8 mouse cellular contexts compared by ENCODE assay signal in genomic region chr19:46044993-46045695, GRCm38 (mm10). TPM values are rescaled to one million over a fixed set of nuclear protein-coding genes. Genes with fewer than 3 reads are reported as not detected.
DNase-seq lines count a peak whose midpoint lies in the region; ATAC-seq and TF ChIP-seq lines count a peak whose summit lies in the region.

Gene Ldb1, minus strand, starts transcription at chr19:46045214.

- no peak for TF ChIP-seq CTCF in C2C12 (IDR thresholded peaks at IDR 0.05; ENCODE audit: control insufficient read depth, insufficient read depth, insufficient read length)
- TF ChIP-seq CTCF in brain, embryonic 14.5 days (IDR thresholded peaks at IDR 0.05; ENCODE audit: borderline replicate concordance, extremely low read depth, insufficient read depth, insufficient read length) = no peak
- TF ChIP-seq CTCF in liver, embryonic 14.5 days (IDR thresholded peaks at IDR 0.05; ENCODE audit: low read depth) = no peak

- peaks cover 57% of the 10 kb centered on the region for H3K4me1 ChIP-seq in forebrain, embryonic 12.5 days
- H3K4me1 ChIP-seq in heart, embryonic 16.5 days (ENCODE audit: control insufficient read depth, insufficient read depth, low read length) = peaks cover 53% of the 10 kb centered on the region
- H3K4me1 ChIP-seq in liver, embryonic 14.5 days (replicated peaks; ENCODE audit: control insufficient read depth in 2 of 2, insufficient read depth in 2 of 2, low read length in 1 of 2) = peaks cover 33 to 47% of the 10 kb centered on the region in 2 experiments
- H3K4me1 ChIP-seq in neural tube, embryonic 11.5 days (ENCODE audit: control insufficient read depth, insufficient read depth, low read length) = peaks cover 43% of the 10 kb centered on the region
- H3K4me1 ChIP-seq in stomach, embryonic 16.5 days (ENCODE audit: control insufficient read depth, insufficient read depth, low read length) = peaks cover 53% of the 10 kb centered on the region

- peaks cover 47% of the 10 kb centered on the region for H3K79me2 ChIP-seq in C2C12 (ENCODE audit: control insufficient read depth, insufficient read depth)

- TF ChIP-seq EP300 in liver, embryonic 14.5 days (IDR thresholded peaks at IDR 0.05; ENCODE audit: low read depth) = no peak

- peak; percentile 84 for TF ChIP-seq POLR2A in brain, embryonic 14.5 days (IDR thresholded peaks at IDR 0.05; ENCODE audit: borderline replicate concordance, extremely low read depth, insufficient read depth, insufficient read length, poor library complexity, severe bottlenecking)

- no peaks in the 10 kb centered on the region for H3K36me3 ChIP-seq in C2C12 (ENCODE audit: control insufficient read depth, insufficient read depth)
- H3K36me3 ChIP-seq in forebrain, embryonic 12.5 days (replicated peaks) = no peaks in the 10 kb centered on the region
- H3K36me3 ChIP-seq in heart, embryonic 16.5 days (ENCODE audit: control insufficient read depth, insufficient read depth) = no peaks in the 10 kb centered on the region
- H3K36me3 ChIP-seq in liver, embryonic 14.5 days (replicated peaks; ENCODE audit: control insufficient read depth, insufficient read depth, low read depth) = no peaks in the 10 kb centered on the region
- no peaks in the 10 kb centered on the region for H3K36me3 ChIP-seq in neural tube, embryonic 11.5 days (ENCODE audit: control insufficient read depth, insufficient read depth, low read length)
- no peaks in the 10 kb centered on the region for H3K36me3 ChIP-seq in stomach, embryonic 16.5 days (ENCODE audit: control insufficient read depth, insufficient read depth, low read length)

- peak; percentile 95 for DNase-seq in brain, embryonic 14.5 days (ENCODE audit: low read depth)
- peak; percentile 91 for DNase-seq in kidney, postnatal 36 days
- peak in 1 of 3 experiments; percentile 61 for DNase-seq in liver, embryonic 14.5 days (ENCODE audit: low read depth in 3 of 3, low spot score in 3 of 3)
- peak; percentile 91 for DNase-seq in neural tube, embryonic 11.5 days (ENCODE audit: low spot score)

- H3K79me3 ChIP-seq in C2C12 (ENCODE audit: low read depth) = peaks cover 36% of the 10 kb centered on the region

- under 1% methylated on average over 83 of the region's 84 CpGs for WGBS in forebrain, embryonic 12.5 days
- 0% methylated on average over 75 of the region's 84 CpGs for WGBS in heart, embryonic 16.5 days
- under 1% methylated on average over 83 of the region's 84 CpGs for WGBS in liver, embryonic 14.5 days (ENCODE audit: insufficient replicate concordance)
- under 1% methylated on average over 68 of the region's 84 CpGs for WGBS in neural tube, embryonic 11.5 days
- WGBS in stomach, embryonic 16.5 days = under 1% methylated on average over 82 of the region's 84 CpGs

- no peaks in the 10 kb centered on the region for H3K27me3 ChIP-seq in C2C12 (ENCODE audit: control insufficient read depth, insufficient read depth, insufficient read length)
- no peaks in the 10 kb centered on the region for H3K27me3 ChIP-seq in forebrain, embryonic 12.5 days
- H3K27me3 ChIP-seq in heart, embryonic 16.5 days (ENCODE audit: control insufficient read depth, insufficient read depth, low read length) = no peaks in the 10 kb centered on the region
- H3K27me3 ChIP-seq in liver, embryonic 14.5 days (ENCODE audit: control insufficient read depth, insufficient read depth, low read length) = peaks cover 7% of the 10 kb centered on the region; the same call in 1 of the 2 replicates
- no peaks in the 10 kb centered on the region for H3K27me3 ChIP-seq in neural tube, embryonic 11.5 days (ENCODE audit: control insufficient read depth, insufficient read depth, low read length)
- no peaks in the 10 kb centered on the region for H3K27me3 ChIP-seq in stomach, embryonic 16.5 days (ENCODE audit: control insufficient read depth, insufficient read depth, low read length)

- peak; percentile 71 for ATAC-seq in forebrain, embryonic 12.5 days (ENCODE audit: low FRiP score)
- ATAC-seq in heart, embryonic 16.5 days (replicated peaks; ENCODE audit: extremely low read depth, insufficient read depth, low FRiP score) = peak; percentile 75
- ATAC-seq in liver, embryonic 14.5 days (ENCODE audit: insufficient read depth) = peak; percentile 72
- peak; percentile 56 for ATAC-seq in neural tube, embryonic 11.5 days (ENCODE audit: insufficient read depth, low FRiP score, low TSS enrichment)
- ATAC-seq in stomach, embryonic 16.5 days (ENCODE audit: insufficient read depth, low FRiP score) = peak; percentile 80

- H3K4me3 ChIP-seq in C2C12 (ENCODE audit: insufficient read depth, poor library complexity, severe bottlenecking) = peak within 1 kb of the TSS; percentile 76
- peak within 1 kb of the TSS; percentile 95 for H3K4me3 ChIP-seq in forebrain, embryonic 12.5 days (replicated peaks)
- peak within 1 kb of the TSS; percentile 98 for H3K4me3 ChIP-seq in heart, embryonic 16.5 days (ENCODE audit: low read length)
- peak within 1 kb of the TSS; percentile 70 to 79 for H3K4me3 ChIP-seq in liver, embryonic 14.5 days (ENCODE audit: insufficient read depth in 1 of 2, low read depth in 2 of 2, low read length in 2 of 2)
- H3K4me3 ChIP-seq in neural tube, embryonic 11.5 days (ENCODE audit: low read depth, low read length) = peak within 1 kb of the TSS; percentile 95
- peak within 1 kb of the TSS; percentile 97 for H3K4me3 ChIP-seq in stomach, embryonic 16.5 days (replicated peaks; ENCODE audit: low read length)

- H3K27ac ChIP-seq in forebrain, embryonic 12.5 days = peak within 1 kb of the TSS; percentile 99
- H3K27ac ChIP-seq in heart, embryonic 16.5 days (ENCODE audit: low read length) = peak within 1 kb of the TSS; percentile 99
- peak within 1 kb of the TSS; percentile 8 for H3K27ac ChIP-seq in liver, embryonic 14.5 days
- H3K27ac ChIP-seq in neural tube, embryonic 11.5 days (ENCODE audit: low read depth, low read length) = peak within 1 kb of the TSS; percentile 98
- peak within 1 kb of the TSS; percentile 99 for H3K27ac ChIP-seq in stomach, embryonic 16.5 days (ENCODE audit: low read length)

- peak within 1 kb of the TSS; percentile 76 for H3ac ChIP-seq in C2C12 (ENCODE audit: control insufficient read depth, insufficient read length, low read depth)

- peak within 1 kb of the TSS; percentile 100 for H3K4me2 ChIP-seq in forebrain, embryonic 12.5 days
- H3K4me2 ChIP-seq in heart, embryonic 16.5 days (ENCODE audit: low read depth, low read length) = peak within 1 kb of the TSS; percentile 97
- H3K4me2 ChIP-seq in liver, embryonic 14.5 days (ENCODE audit: low read depth) = peak within 1 kb of the TSS; percentile 95
- H3K4me2 ChIP-seq in neural tube, embryonic 11.5 days (ENCODE audit: low read depth) = peak within 1 kb of the TSS; percentile 80
- peak within 1 kb of the TSS; percentile 94 for H3K4me2 ChIP-seq in stomach, embryonic 16.5 days (ENCODE audit: low read depth, low read length)

- H3K9me3 ChIP-seq in forebrain, embryonic 12.5 days = no peaks in the 10 kb centered on the region
- H3K9me3 ChIP-seq in heart, embryonic 16.5 days (replicated peaks; ENCODE audit: control insufficient read depth, low read length) = no peaks in the 10 kb centered on the region
- no peaks in the 10 kb centered on the region for H3K9me3 ChIP-seq in liver, embryonic 14.5 days (ENCODE audit: control insufficient read depth, low read length)
- H3K9me3 ChIP-seq in neural tube, embryonic 11.5 days (ENCODE audit: control insufficient read depth, low read length) = no peaks in the 10 kb centered on the region
- no peaks in the 10 kb centered on the region for H3K9me3 ChIP-seq in stomach, embryonic 16.5 days (replicated peaks; ENCODE audit: control insufficient read depth, low read length)

- H3K9ac ChIP-seq in forebrain, embryonic 12.5 days = peak within 1 kb of the TSS; percentile 98
- H3K9ac ChIP-seq in heart, embryonic 16.5 days (ENCODE audit: low read length) = peak within 1 kb of the TSS; percentile 97
- peak within 1 kb of the TSS; percentile 73 for H3K9ac ChIP-seq in liver, embryonic 14.5 days (replicated peaks)
- peak within 1 kb of the TSS; percentile 96 for H3K9ac ChIP-seq in neural tube, embryonic 11.5 days (ENCODE audit: low read length)
- peak within 1 kb of the TSS; percentile 98 for H3K9ac ChIP-seq in stomach, embryonic 16.5 days (ENCODE audit: low read length)

TF ChIP-seq in C2C12, 6 proteins besides CTCF, POLR2A, EP300 and RAD21:
- TF ChIP-seq MYOD1 (IDR thresholded peaks at IDR 0.05; ENCODE audit: control insufficient read depth, insufficient read length, low read depth) = no peak
- no peak for TF ChIP-seq USF1 (IDR thresholded peaks at IDR 0.05; ENCODE audit: low read depth)
- no peak for TF ChIP-seq FOSL1 (IDR thresholded peaks at IDR 0.05; ENCODE audit: insufficient read depth, low read length, poor library complexity, severe bottlenecking)
- TF ChIP-seq MYOG (IDR thresholded peaks at IDR 0.05; ENCODE audit: control insufficient read depth, extremely low read depth, insufficient read length) = no peak
- no peak for TF ChIP-seq MAX (IDR thresholded peaks at IDR 0.05)
- no peak for TF ChIP-seq CEBPB (IDR thresholded peaks at IDR 0.05; ENCODE audit: low read depth)

RNA-seq across cellular contexts. Expression of gene Ldb1, which starts in this region (rescaled TPM):
- 80.5 TPM for polyA plus RNA-seq in C2C12 (2012; fragmentation: generic; extraction: Trizol)
- 404 and 531 TPM in 2 replicates for polyA plus RNA-seq in brain, embryonic 14.5 days (2012; rRNA removed)
- 138 and 139 TPM in 2 replicates for polyA plus RNA-seq in forebrain, embryonic 12.5 days (2016; fragmentation: Nextera tagmentation; extraction: Ambion mirVana)
- 68.0 and 81.9 TPM in 2 replicates for polyA plus RNA-seq in heart, embryonic 16.5 days (2015; fragmentation: Nextera tagmentation; extraction: Ambion mirVana)
- polyA plus RNA-seq in liver, embryonic 14.5 days (2012; rRNA removed) = 129 and 132 TPM in 2 replicates
- polyA plus RNA-seq in liver, embryonic 14.5 days (2014; fragmentation: Nextera tagmentation; extraction: Ambion mirVana) = 22.8 and 29.0 TPM in 2 replicates
- polyA plus RNA-seq in neural tube, embryonic 11.5 days (2014; fragmentation: Nextera tagmentation; extraction: Ambion mirVana) = 93.0 and 97.9 TPM in 2 replicates
- polyA plus RNA-seq in stomach, embryonic 16.5 days (2015; fragmentation: Nextera tagmentation; extraction: Ambion mirVana) = 37.4 and 41.4 TPM in 2 replicates

Comparison
In these comparisons a context has a peak if more than half of its experiments do, and no peak if none do; other contexts are left out.
1. H3K27ac ChIP-seq: peak in every context shown above with its lines; median percentile 99 in forebrain, embryonic 12.5 days; 99 in heart, embryonic 16.5 days; 99 in stomach, embryonic 16.5 days; 98 in neural tube, embryonic 11.5 days; 8 in liver, embryonic 14.5 days.